Mouse (Mus musculus): ENCODE measurements around the gene Ncoa5. TPM values are rescaled to one million over a fixed set of nuclear protein-coding genes. Genes with fewer than 3 reads are reported as not detected.

Ncoa5 gene
- polyA plus RNA-seq, 1 experiment from 2014 or later, result 69.6 TPM

DNA sequence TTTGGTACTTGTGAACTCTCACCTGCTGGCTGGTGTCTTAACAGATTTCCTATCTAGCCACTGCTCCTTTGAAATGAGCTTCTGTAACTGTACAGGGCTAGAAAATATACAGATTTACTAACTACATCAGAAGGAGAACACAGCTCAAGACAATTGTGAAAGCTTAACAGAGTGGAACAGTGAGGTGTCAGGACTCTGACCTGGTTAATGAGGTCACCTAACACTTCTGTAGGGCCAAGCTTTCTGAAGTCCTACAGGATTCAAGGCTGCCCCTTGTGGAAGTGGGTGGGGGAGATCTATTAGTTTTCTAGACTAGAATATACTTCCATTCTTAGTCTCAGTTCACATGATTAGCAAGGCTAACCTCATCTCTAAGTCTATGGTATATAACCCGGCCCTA, 26.7 kb downstream of the Ncoa5 start:
- H3K27ac ChIP-seq (ENCODE audit: low read depth, low read length), result no peak overlapping the region
- H3K4me2 ChIP-seq (ENCODE audit: low read length), result no peak overlapping the region
- no peak overlapping the region for H3K9ac ChIP-seq (ENCODE audit: low read length)
- H3K4me3 ChIP-seq (ENCODE audit: low read depth, low read length), result no peak overlapping the region
- H3K27me3 ChIP-seq (replicated peaks; ENCODE audit: control insufficient read depth, insufficient read depth, low read length), result no peaks in the 10 kb centered on the region
- H3K4me1 ChIP-seq (ENCODE audit: control insufficient read depth, insufficient read depth, low read length), result no peaks in the 10 kb centered on the region
- no peaks in the 10 kb centered on the region for H3K9me3 ChIP-seq (replicated peaks; ENCODE audit: control insufficient read depth, low read length)
- peaks cover 100% of the 10 kb centered on the region for H3K36me3 ChIP-seq (ENCODE audit: control insufficient read depth, insufficient read depth, low read length)
- 85% methylated on average over 1 of the region's 1 CpGs for WGBS
- DNase-seq (ENCODE audit: low spot score), result no peak
- ATAC-seq, result no peak

DNA sequence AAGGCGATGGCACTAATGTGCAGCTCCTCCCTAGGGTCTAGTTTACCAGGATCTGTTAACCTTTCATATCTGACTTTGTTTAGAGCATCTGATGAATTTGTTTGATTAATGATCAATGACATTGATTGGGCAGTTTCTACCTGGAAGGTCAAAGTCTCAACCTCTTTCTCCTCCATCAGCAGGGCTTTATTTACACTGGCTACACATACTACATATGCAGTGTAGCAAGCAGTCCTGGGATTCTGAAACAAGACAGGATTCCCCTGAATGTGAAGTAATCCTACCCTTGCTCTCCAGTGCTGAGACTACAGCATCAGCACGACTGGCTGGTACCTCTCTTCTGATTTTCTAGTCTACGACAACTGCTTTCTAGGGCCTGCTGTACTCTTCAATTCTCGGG, 27.9 kb downstream of the Ncoa5 start:
- H3K4me1 ChIP-seq (ENCODE audit: control insufficient read depth, insufficient read depth, low read length), result no peaks in the 10 kb centered on the region
- 94% methylated on average over 4 of the region's 4 CpGs for WGBS
- DNase-seq (ENCODE audit: low spot score) (no peak), ATAC-seq (no peak)
- no peak overlapping the region for H3K4me3 ChIP-seq (ENCODE audit: low read depth, low read length)
- H3K9me3 ChIP-seq (replicated peaks; ENCODE audit: control insufficient read depth, low read length), result no peaks in the 10 kb centered on the region
- no peak overlapping the region for H3K27ac ChIP-seq (ENCODE audit: low read depth, low read length)
- peaks cover 100% of the 10 kb centered on the region for H3K36me3 ChIP-seq (ENCODE audit: control insufficient read depth, insufficient read depth, low read length)
- H3K27me3 ChIP-seq (replicated peaks; ENCODE audit: control insufficient read depth, insufficient read depth, low read length), result no peaks in the 10 kb centered on the region
- H3K9ac ChIP-seq (ENCODE audit: low read length), result no peak overlapping the region
- H3K4me2 ChIP-seq (ENCODE audit: low read length), result no peak overlapping the region

- H3K4me1 ChIP-seq (ENCODE audit: control insufficient read depth, insufficient read depth, low read length), result no peaks in the 10 kb centered on the region
- no peak overlapping the region for H3K9ac ChIP-seq (ENCODE audit: low read length)
- DNase-seq (ENCODE audit: low spot score) (no peak), ATAC-seq (no peak)
- H3K4me3 ChIP-seq (ENCODE audit: low read depth, low read length), result no peak overlapping the region
- peaks cover 100% of the 10 kb centered on the region for H3K36me3 ChIP-seq (ENCODE audit: control insufficient read depth, insufficient read depth, low read length)
- no peak overlapping the region for H3K27ac ChIP-seq (ENCODE audit: low read depth, low read length)
- no peak overlapping the region for H3K4me2 ChIP-seq (ENCODE audit: low read length)
- H3K9me3 ChIP-seq (replicated peaks; ENCODE audit: control insufficient read depth, low read length), result no peaks in the 10 kb centered on the region
- H3K27me3 ChIP-seq (replicated peaks; ENCODE audit: control insufficient read depth, insufficient read depth, low read length), result no peaks in the 10 kb centered on the region; the same call in 1 of the 2 replicates
- WGBS, result 92% methylated on average over 10 of the region's 10 CpGs
Measured at GRCm38 (mm10) chr2:165004237-165004636, 30.4 kb downstream of the Ncoa5 start.

GRCm38 (mm10) chr2:165003108-165003507, 31.6 kb downstream of the Ncoa5 start:
- 73% methylated on average over 3 of the region's 3 CpGs for WGBS
- H3K9me3 ChIP-seq (replicated peaks; ENCODE audit: control insufficient read depth, low read length), result no peaks in the 10 kb centered on the region
- H3K27ac ChIP-seq (ENCODE audit: low read depth, low read length), result no peak overlapping the region

GRCm38 (mm10) chr2:165001958-165002357, 32.7 kb downstream of the Ncoa5 start:
- Histone ChIP-seq H3K27me3 (replicated peaks; ENCODE audit: control insufficient read depth, insufficient read depth, low read length) (peaks cover 15% of the 10 kb centered on the region; the same call in 1 of the 2 replicates), H3K4me1 (ENCODE audit: control insufficient read depth, insufficient read depth, low read length) (no peaks in the 10 kb centered on the region), H3K9me3 (replicated peaks; ENCODE audit: control insufficient read depth, low read length) (no peaks in the 10 kb centered on the region), H3K4me3 (ENCODE audit: low read depth, low read length) (no peak overlapping the region), H3K36me3 (ENCODE audit: control insufficient read depth, insufficient read depth, low read length) (peaks cover 84% of the 10 kb centered on the region), H3K27ac (ENCODE audit: low read depth, low read length) (no peak overlapping the region), H3K4me2 (ENCODE audit: low read length) (no peak overlapping the region), H3K9ac (ENCODE audit: low read length) (no peak overlapping the region)
- DNase-seq (ENCODE audit: low spot score) (no peak), ATAC-seq (no peak)
- 92% methylated on average over 13 of the region's 13 CpGs for WGBS

More at GRCm38 (mm10) chr2:165003108-165003507, 31.6 kb downstream of the Ncoa5 start:
- no peak overlapping the region for H3K4me3 ChIP-seq (ENCODE audit: low read depth, low read length)
- no peak for DNase-seq (ENCODE audit: low spot score)
- H3K36me3 ChIP-seq (ENCODE audit: control insufficient read depth, insufficient read depth, low read length), result peaks cover 96% of the 10 kb centered on the region
- peaks cover 9% of the 10 kb centered on the region; the same call in 1 of the 2 replicates for H3K27me3 ChIP-seq (replicated peaks; ENCODE audit: control insufficient read depth, insufficient read depth, low read length)
- H3K4me2 ChIP-seq (ENCODE audit: low read length), result no peak overlapping the region
- H3K9ac ChIP-seq (ENCODE audit: low read length), result no peak overlapping the region
- H3K4me1 ChIP-seq (ENCODE audit: control insufficient read depth, insufficient read depth, low read length), result no peaks in the 10 kb centered on the region
- ATAC-seq, result no peak

- Histone ChIP-seq H3K9ac (ENCODE audit: low read length) (peak overlapping the region; percentile 50), H3K27me3 (replicated peaks; ENCODE audit: control insufficient read depth, insufficient read depth, low read length) (peaks cover 15% of the 10 kb centered on the region), H3K9me3 (replicated peaks; ENCODE audit: control insufficient read depth, low read length) (no peaks in the 10 kb centered on the region), H3K4me2 (ENCODE audit: low read length) (peak overlapping the region; percentile 41), H3K27ac (ENCODE audit: low read depth, low read length) (no peak overlapping the region), H3K4me3 (ENCODE audit: low read depth, low read length) (peak overlapping the region; percentile 15), H3K4me1 (ENCODE audit: control insufficient read depth, insufficient read depth, low read length) (no peaks in the 10 kb centered on the region), H3K36me3 (ENCODE audit: control insufficient read depth, insufficient read depth, low read length) (peaks cover 47% of the 10 kb centered on the region)
- ATAC-seq (0 out of 2 replicates have a peak, but pooled peaks have one; percentile 35), DNase-seq (ENCODE audit: low spot score) (peak; percentile 28)
- WGBS, result 2% methylated on average over 48 of the region's 52 CpGs
Measured at GRCm38 (mm10) chr2:164997721-164998428, 36.8 kb downstream of the Ncoa5 start.

DNA sequence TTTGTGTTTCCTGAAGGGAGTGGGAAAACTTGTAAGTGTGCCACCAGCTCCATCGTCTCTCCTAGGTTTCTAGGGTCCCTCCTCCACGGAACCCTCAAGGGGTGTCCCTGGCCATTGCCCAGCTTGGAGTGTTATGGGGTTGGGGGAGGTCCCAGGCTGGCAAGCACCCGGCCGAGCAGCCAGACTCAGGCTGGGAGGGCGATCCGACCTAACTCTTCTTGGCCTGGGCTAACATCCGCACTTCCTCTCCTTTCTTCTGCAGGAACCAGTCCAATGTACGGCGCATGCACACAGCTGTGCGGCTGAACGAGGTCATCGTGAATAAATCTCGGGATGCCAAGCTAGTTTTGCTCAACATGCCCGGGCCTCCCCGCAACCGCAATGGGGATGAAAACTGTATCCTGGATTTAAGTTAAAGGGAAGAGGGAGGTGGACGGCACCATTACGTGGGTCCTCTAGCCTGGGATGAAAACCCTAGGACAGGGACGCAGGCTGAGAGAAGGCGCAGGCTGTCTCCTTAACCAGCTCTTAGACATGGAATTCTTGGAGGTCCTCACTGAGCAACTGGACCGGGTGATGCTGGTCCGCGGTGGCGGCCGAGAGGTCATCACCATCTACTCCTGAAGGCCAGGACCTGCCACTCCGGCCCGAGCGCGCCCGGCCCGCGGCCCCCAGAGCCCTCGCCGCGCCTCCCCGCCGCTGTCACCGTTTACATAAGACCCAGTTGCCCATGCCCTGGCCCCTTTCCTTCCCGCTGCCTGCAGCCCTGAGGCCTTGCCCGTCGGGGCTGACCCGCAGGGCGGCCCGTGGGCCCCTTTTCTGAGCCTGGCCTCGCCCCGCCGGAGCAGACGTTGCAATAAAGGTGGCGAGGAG, 37.6 kb downstream of the Ncoa5 start:
- Histone ChIP-seq H3K27me3 (replicated peaks; ENCODE audit: control insufficient read depth, insufficient read depth, low read length) (peaks cover 15% of the 10 kb centered on the region), H3K4me3 (ENCODE audit: low read depth, low read length) (peak overlapping the region; percentile 15), H3K4me2 (ENCODE audit: low read length) (peak overlapping the region; percentile 41), H3K9ac (ENCODE audit: low read length) (peak overlapping the region; percentile 50; the same call in 1 of the 2 replicates), H3K4me1 (ENCODE audit: control insufficient read depth, insufficient read depth, low read length) (no peaks in the 10 kb centered on the region), H3K36me3 (ENCODE audit: control insufficient read depth, insufficient read depth, low read length) (peaks cover 39% of the 10 kb centered on the region), H3K27ac (ENCODE audit: low read depth, low read length) (no peak overlapping the region), H3K9me3 (replicated peaks; ENCODE audit: control insufficient read depth, low read length) (no peaks in the 10 kb centered on the region)
- ATAC-seq, result no peak
- no peak for DNase-seq (ENCODE audit: low spot score)
- WGBS, result 13% methylated on average over 41 of the region's 49 CpGs

DNA sequence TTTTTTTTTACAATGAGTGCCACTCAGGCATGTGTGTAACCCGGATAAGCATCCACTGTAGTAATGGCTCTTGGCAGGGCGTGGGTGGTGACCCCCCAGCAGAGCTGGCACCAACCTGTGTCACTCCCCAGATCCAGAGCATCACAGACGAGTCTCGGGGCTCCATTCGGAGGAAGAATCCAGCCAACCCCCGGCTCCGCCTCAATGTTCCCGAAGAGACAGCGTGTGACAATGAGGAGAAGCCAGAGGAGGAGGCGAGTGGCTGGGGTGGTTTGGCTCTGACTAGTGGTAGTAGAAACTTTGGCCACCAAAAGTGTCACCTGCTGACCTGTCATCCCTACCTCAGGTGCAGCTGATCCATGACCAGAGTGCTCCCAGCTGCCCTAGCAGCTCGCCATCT, 38.7 kb downstream of the Ncoa5 start:
- H3K4me3 ChIP-seq (ENCODE audit: low read depth, low read length), result no peak overlapping the region
- H3K36me3 ChIP-seq (ENCODE audit: control insufficient read depth, insufficient read depth, low read length), result peaks cover 28% of the 10 kb centered on the region
- no peaks in the 10 kb centered on the region for H3K9me3 ChIP-seq (replicated peaks; ENCODE audit: control insufficient read depth, low read length)
- peaks cover 15% of the 10 kb centered on the region for H3K27me3 ChIP-seq (replicated peaks; ENCODE audit: control insufficient read depth, insufficient read depth, low read length)
- ATAC-seq (no peak), DNase-seq (ENCODE audit: low spot score) (no peak)
- no peak overlapping the region for H3K27ac ChIP-seq (ENCODE audit: low read depth, low read length)
- 60% methylated on average over 11 of the region's 11 CpGs for WGBS
- no peaks in the 10 kb centered on the region for H3K4me1 ChIP-seq (ENCODE audit: control insufficient read depth, insufficient read depth, low read length)
- H3K4me2 ChIP-seq (ENCODE audit: low read length), result no peak overlapping the region
- H3K9ac ChIP-seq (ENCODE audit: low read length), result no peak overlapping the region

Measured in forebrain, embryonic 14.5 days (tissue).